Mouse (Mus musculus): ENCODE measurements around the gene Prickle2. TPM values are rescaled to one million over a fixed set of nuclear protein-coding genes. Genes with fewer than 3 reads are reported as not detected.

Prickle2 gene
- total and polyA plus RNA-seq, 2 experiments from 2014 or later, result 10.9 to 27.4 TPM

- DNase-seq (ENCODE audit: low spot score) (no peak), ATAC-seq (ENCODE audit: low FRiP score) (no peak)
- H3K9me3 ChIP-seq (ENCODE audit: low read length), result no peaks in the 10 kb centered on the region
These were observed 65.1 kb downstream of the Prickle2 start for GRCm38 (mm10) chr6:92640896-92641295.

GRCm38 (mm10) chr6:92636431-92636830 lies 69.5 kb downstream of the Prickle2 start:
- no peak overlapping the region for H3K27ac ChIP-seq (ENCODE audit: low read depth, low read length)
- no peaks in the 10 kb centered on the region for H3K27me3 ChIP-seq (ENCODE audit: insufficient read depth, low read length)
- WGBS, result 95% methylated on average over 1 of the region's 1 CpGs
- no peaks in the 10 kb centered on the region for H3K36me3 ChIP-seq (ENCODE audit: insufficient read depth, low read length)
- ATAC-seq (ENCODE audit: low FRiP score) (no peak), DNase-seq (ENCODE audit: low spot score) (no peak)
- H3K4me3 ChIP-seq (ENCODE audit: low read depth, low read length), result no peak overlapping the region
- no peaks in the 10 kb centered on the region for H3K9me3 ChIP-seq (ENCODE audit: low read length)
- 0 out of 2 replicates have a peak, but pooled peaks cover 2% of the 10 kb centered on the region for H3K4me1 ChIP-seq (ENCODE audit: insufficient read depth, low read length)
- TF ChIP-seq CTCF (IDR thresholded peaks at IDR 0.05), result no peak
- no peak overlapping the region for H3K4me2 ChIP-seq (ENCODE audit: low read depth, low read length, poor library complexity, severe bottlenecking)
- H3K9ac ChIP-seq (replicated peaks; ENCODE audit: low read length, poor library complexity, severe bottlenecking), result no peak overlapping the region

More at GRCm38 (mm10) chr6:92640896-92641295, 65.1 kb downstream of the Prickle2 start:
- Histone ChIP-seq H3K4me1 (ENCODE audit: insufficient read depth, low read length) (peaks cover 7% of the 10 kb centered on the region; the same call in 1 of the 2 replicates), H3K4me2 (ENCODE audit: low read depth, low read length, poor library complexity, severe bottlenecking) (no peak overlapping the region), H3K27me3 (ENCODE audit: insufficient read depth, low read length) (no peaks in the 10 kb centered on the region), H3K36me3 (ENCODE audit: insufficient read depth, low read length) (no peaks in the 10 kb centered on the region), H3K4me3 (ENCODE audit: low read depth, low read length) (no peak overlapping the region), H3K27ac (ENCODE audit: low read depth, low read length) (no peak overlapping the region), H3K9ac (replicated peaks; ENCODE audit: low read length, poor library complexity, severe bottlenecking) (no peak overlapping the region)
- WGBS, result 76% methylated on average over 2 of the region's 2 CpGs
- no peak for TF ChIP-seq CTCF (IDR thresholded peaks at IDR 0.05)

DNA sequence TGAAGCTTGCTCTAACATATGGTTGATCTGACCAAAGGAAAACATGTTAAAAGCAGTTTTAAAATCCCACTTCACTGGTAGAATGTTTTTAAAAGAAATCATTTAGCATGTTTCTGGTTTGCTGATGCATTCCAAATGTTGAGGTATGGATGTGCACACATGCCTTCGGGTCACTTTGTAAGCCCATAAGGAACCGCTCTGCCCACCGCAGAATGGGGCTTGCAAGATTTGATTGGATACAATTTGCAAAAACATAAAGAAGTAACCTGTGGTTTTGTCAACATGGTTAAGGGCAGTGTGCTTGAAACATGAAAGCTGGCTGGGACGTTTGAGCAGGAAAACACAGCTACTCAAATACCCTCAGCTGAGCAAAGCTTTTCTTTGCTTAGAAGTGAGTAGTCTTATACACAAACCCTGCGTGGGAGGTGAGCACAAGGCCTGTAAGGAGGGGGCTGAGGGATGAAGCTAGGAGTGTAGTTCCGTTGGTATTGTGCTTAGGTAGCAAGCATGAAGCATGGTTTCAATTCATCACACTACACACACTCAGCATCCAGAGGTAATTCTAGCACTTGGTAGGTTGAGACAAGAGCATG lies 71.0 kb downstream of the Prickle2 start:
- H3K4me3 ChIP-seq (ENCODE audit: low read depth, low read length), result no peak overlapping the region
- no peak overlapping the region for H3K4me2 ChIP-seq (ENCODE audit: low read depth, low read length, poor library complexity, severe bottlenecking)
- no peaks in the 10 kb centered on the region for H3K27me3 ChIP-seq (ENCODE audit: insufficient read depth, low read length)
- H3K36me3 ChIP-seq (ENCODE audit: insufficient read depth, low read length), result no peaks in the 10 kb centered on the region
- no peak overlapping the region for H3K27ac ChIP-seq (ENCODE audit: low read depth, low read length)
- no peak overlapping the region for H3K9ac ChIP-seq (replicated peaks; ENCODE audit: low read length, poor library complexity, severe bottlenecking)
- WGBS, result 75% methylated on average over 6 of the region's 6 CpGs
- no peaks in the 10 kb centered on the region for H3K9me3 ChIP-seq (ENCODE audit: low read length)
- no peaks in the 10 kb centered on the region for H3K4me1 ChIP-seq (ENCODE audit: insufficient read depth, low read length)
- ATAC-seq (ENCODE audit: low FRiP score) (no peak), DNase-seq (ENCODE audit: low spot score) (no peak)
- no peak for TF ChIP-seq CTCF (IDR thresholded peaks at IDR 0.05)

- Histone ChIP-seq H3K36me3 (ENCODE audit: insufficient read depth, low read length) (no peaks in the 10 kb centered on the region), H3K9me3 (ENCODE audit: low read length) (no peaks in the 10 kb centered on the region), H3K4me1 (ENCODE audit: insufficient read depth, low read length) (no peaks in the 10 kb centered on the region), H3K4me3 (ENCODE audit: low read depth, low read length) (no peak overlapping the region), H3K27me3 (ENCODE audit: insufficient read depth, low read length) (no peaks in the 10 kb centered on the region), H3K4me2 (ENCODE audit: low read depth, low read length, poor library complexity, severe bottlenecking) (no peak overlapping the region), H3K9ac (replicated peaks; ENCODE audit: low read length, poor library complexity, severe bottlenecking) (no peak overlapping the region), H3K27ac (ENCODE audit: low read depth, low read length) (no peak overlapping the region)
- ATAC-seq (ENCODE audit: low FRiP score), result no peak
- 95% methylated on average over 2 of the region's 2 CpGs for WGBS
- TF ChIP-seq CTCF (IDR thresholded peaks at IDR 0.05), result no peak
- no peak for DNase-seq (ENCODE audit: low spot score)
These were observed 75.0 kb downstream of the Prickle2 start for GRCm38 (mm10) chr6:92630991-92631390.

DNA sequence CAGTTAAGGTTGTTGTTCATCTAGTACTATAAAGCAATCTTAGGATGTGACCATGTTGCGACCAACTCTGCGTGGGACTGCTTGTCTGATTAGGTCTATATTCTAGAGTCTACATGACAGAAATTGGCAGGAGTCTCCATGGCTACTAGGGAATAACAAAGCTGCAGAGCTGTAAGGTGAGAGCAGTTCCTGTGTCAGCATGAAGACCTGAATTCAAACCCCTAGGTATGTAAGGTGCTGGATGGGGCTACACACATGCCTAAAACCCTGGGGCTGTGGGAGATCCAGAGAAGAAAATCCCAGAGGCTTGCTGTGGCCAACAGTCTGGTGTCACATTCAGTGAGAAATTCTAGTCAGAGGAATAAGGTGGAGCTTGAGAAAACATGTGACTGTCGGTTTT lies 78.2 kb downstream of the Prickle2 start:
- DNase-seq (ENCODE audit: low spot score) (peak; percentile 44), ATAC-seq (ENCODE audit: low FRiP score) (no peak)
- no peaks in the 10 kb centered on the region for H3K4me1 ChIP-seq (ENCODE audit: insufficient read depth, low read length)
- no peaks in the 10 kb centered on the region for H3K36me3 ChIP-seq (ENCODE audit: insufficient read depth, low read length)
- H3K9ac ChIP-seq (replicated peaks; ENCODE audit: low read length, poor library complexity, severe bottlenecking), result no peak overlapping the region
- no peaks in the 10 kb centered on the region for H3K9me3 ChIP-seq (ENCODE audit: low read length)
- no peak overlapping the region for H3K4me3 ChIP-seq (ENCODE audit: low read depth, low read length)
- no peak for TF ChIP-seq CTCF (IDR thresholded peaks at IDR 0.05)
- H3K4me2 ChIP-seq (ENCODE audit: low read depth, low read length, poor library complexity, severe bottlenecking), result no peak overlapping the region
- WGBS, result 88% methylated on average over 3 of the region's 3 CpGs
- H3K27ac ChIP-seq (ENCODE audit: low read depth, low read length), result no peak overlapping the region
- no peaks in the 10 kb centered on the region for H3K27me3 ChIP-seq (ENCODE audit: insufficient read depth, low read length)

GRCm38 (mm10) chr6:92627048-92627617 lies 78.8 kb downstream of the Prickle2 start:
- WGBS, result 34% methylated on average over 8 of the region's 8 CpGs
- H3K27ac ChIP-seq (ENCODE audit: low read depth, low read length), result no peak overlapping the region
- no peaks in the 10 kb centered on the region for H3K27me3 ChIP-seq (ENCODE audit: insufficient read depth, low read length)
- no peaks in the 10 kb centered on the region for H3K4me1 ChIP-seq (ENCODE audit: insufficient read depth, low read length)
- no peak overlapping the region for H3K9ac ChIP-seq (replicated peaks; ENCODE audit: low read length, poor library complexity, severe bottlenecking)
- no peak overlapping the region for H3K4me3 ChIP-seq (ENCODE audit: low read depth, low read length)
- no peaks in the 10 kb centered on the region for H3K9me3 ChIP-seq (ENCODE audit: low read length)
- no peaks in the 10 kb centered on the region for H3K36me3 ChIP-seq (ENCODE audit: insufficient read depth, low read length)
- no peak overlapping the region for H3K4me2 ChIP-seq (ENCODE audit: low read depth, low read length, poor library complexity, severe bottlenecking)
- TF ChIP-seq CTCF (IDR thresholded peaks at IDR 0.05), result no peak
- ATAC-seq (ENCODE audit: low FRiP score) (no peak), DNase-seq (ENCODE audit: low spot score) (peak; percentile 68)
